Mouse (Mus musculus) spleen, adult 2 months (tissue): Measurements from ENCODE around the gene Tbx6.

Experiments used
- CTCF ChIP-seq: fragments of 200-500 bp; IDR thresholded peaks from 2 replicates; pipeline ENCODE4 v1.5.1; 2011; ENCODE audit warnings: mild to moderate bottlenecking, inconsistent platforms; ENCODE audit not compliant: insufficient read depth, insufficient read length, insufficient replicate concordance; ENCODE audit errors: extremely low read depth
- POLR2A ChIP-seq: fragments of 200-500 bp; IDR thresholded peaks from 2 replicates; pipeline ENCODE4 v1.6.1; 2011; ENCODE audit warnings: low read depth, low read length, inconsistent platforms

GRCm38 (mm10) chr7:126754866-126755265 lies 26.4 kb upstream of the Tbx6 start:
- TF ChIP-seq CTCF (peak; percentile 69; the same call in 1 of the 2 replicates), POLR2A (no peak)
